Mouse (Mus musculus) neural tube, embryonic 12.5 days (tissue): Measurements from ENCODE around the gene Klrd1. TPM values are rescaled to one million over a fixed set of nuclear protein-coding genes. Genes with fewer than 3 reads are reported as not detected.

ENCODE experiments used
- ATAC-seq: fragments of 200-750 bp; cut with Nextera tagmentation; 2 replicates; pipeline ENCODE4 v1.8.0; 2017; ENCODE audit warnings: low read depth, mild to moderate bottlenecking, moderate TSS enrichment, moderate library complexity; ENCODE audit not compliant: low FRiP score
- H3K27ac ChIP-seq: fragments of 300-500 bp; sonication (generic); 2 replicates; pipeline ENCODE4 v1.5.1; 2016
- H3K27me3 ChIP-seq: fragments of 300-500 bp; sonication (generic); replicated peaks from 2 replicates; pipeline ENCODE4 v1.6.1; 2016; ENCODE audit warnings: mild to moderate bottlenecking
- H3K36me3 ChIP-seq: fragments of 300-500 bp; sonication (generic); 2 replicates; pipeline ENCODE4 v1.6.1; 2016; ENCODE audit warnings: mild to moderate bottlenecking
- H3K4me1 ChIP-seq: fragments of 300-500 bp; sonication (generic); 2 replicates; pipeline ENCODE4 v1.6.1; 2016
- H3K4me2 ChIP-seq: fragments of 300-500 bp; sonication (generic); replicated peaks from 2 replicates; pipeline ENCODE4 v1.6.1; 2016; ENCODE audit warnings: mild to moderate bottlenecking
- H3K4me3 ChIP-seq: fragments of 300-500 bp; sonication (generic); 2 replicates; pipeline ENCODE4 v1.5.1; 2016
- H3K9ac ChIP-seq: fragments of 300-500 bp; sonication (generic); 2 replicates; pipeline ENCODE4 v1.6.1; 2016; ENCODE audit warnings: mild to moderate bottlenecking
- H3K9me3 ChIP-seq: fragments of 300-500 bp; sonication (generic); 2 replicates; pipeline ENCODE4 v1.6.1; 2016; ENCODE audit warnings: mild to moderate bottlenecking
- WGBS: fragments of 180-500 bp; shearing (Covaris S2); methylation state at CpG from one replicate; pipeline ENCODE4 v1.1.7; 2016; 5-methylcytosine and 5-hydroxymethylcytosine counted together
- polyA plus RNA-seq: library from polyadenylated mRNA; unstranded; fragments of >200 nt; fragmentation: Nextera tagmentation; extraction: Ambion mirVana; gene quantifications from 2 replicates; pipeline ENCODE4 v1.2.1, GENCODE M21; 2016

Gene Klrd1
- not detected in 2 replicates for polyA plus RNA-seq

DNA sequence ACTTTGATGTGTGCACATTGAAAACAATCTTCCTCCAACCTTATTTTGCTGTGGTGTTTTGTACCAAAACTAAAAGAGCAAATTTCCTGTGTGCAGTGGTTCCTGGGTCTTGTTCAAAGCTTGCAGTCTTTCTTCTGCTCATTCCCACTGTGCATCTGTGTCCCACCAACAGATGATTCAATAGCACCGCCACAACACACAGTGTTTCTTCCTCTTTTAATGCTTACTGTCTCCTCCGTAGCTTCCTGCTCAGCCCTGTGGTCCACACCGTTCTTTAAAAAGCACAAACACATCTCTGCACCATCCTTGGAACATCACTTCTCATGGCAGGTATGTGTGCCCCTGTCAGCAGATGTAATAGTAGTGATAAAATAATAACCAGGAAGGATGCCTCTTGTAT, at the start of gene Klrd1:
Gene Klrd1, plus strand, starts transcription at position 275 of the 400 bp plus-strand sequence.
- Histone ChIP-seq H3K4me3 (no peak within 1 kb of the TSS), H3K36me3 (no peaks in the 10 kb centered on the region), H3K9me3 (no peaks in the 10 kb centered on the region), H3K27ac (no peak within 1 kb of the TSS), H3K27me3 (no peaks in the 10 kb centered on the region), H3K9ac (no peak within 1 kb of the TSS), H3K4me1 (no peaks in the 10 kb centered on the region), H3K4me2 (no peak within 1 kb of the TSS)
- ATAC-seq: no peak
- WGBS: 73% methylated on average over 3 of the region's 3 CpGs

DNA sequence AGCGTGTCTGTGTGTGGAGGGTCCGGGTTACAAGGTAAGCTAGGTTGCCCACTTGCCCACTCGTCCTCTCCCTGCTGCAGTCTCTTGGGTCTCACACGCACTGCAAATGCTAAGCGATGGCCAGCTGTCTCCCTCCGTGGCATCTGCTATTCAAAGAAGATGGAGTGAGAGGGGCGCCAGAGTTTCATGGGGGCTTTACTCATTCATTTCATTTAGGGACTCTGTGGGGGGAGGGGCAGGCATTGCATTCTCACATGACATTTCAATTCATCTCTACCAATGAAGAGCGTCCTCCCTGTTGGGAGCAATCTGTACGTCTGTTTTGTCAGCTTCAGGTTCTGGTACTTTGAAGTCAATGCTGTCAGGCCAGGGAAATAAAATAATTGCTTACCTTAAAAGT, 49.7 kb upstream of the Klrd1 start:
- H3K27me3 ChIP-seq: no peaks in the 10 kb centered on the region
- H3K4me1 ChIP-seq: peaks cover 6% of the 10 kb centered on the region; the same call in 1 of the 2 replicates
- no peak overlapping the region for H3K4me2 ChIP-seq
- H3K9me3 ChIP-seq: no peaks in the 10 kb centered on the region
- H3K4me3 ChIP-seq: no peak overlapping the region
- ATAC-seq: no peak
- 42% methylated on average over 9 of the region's 9 CpGs for WGBS
- peaks cover 41% of the 10 kb centered on the region for H3K36me3 ChIP-seq
- H3K27ac ChIP-seq: no peak overlapping the region
- H3K9ac ChIP-seq: no peak overlapping the region

DNA sequence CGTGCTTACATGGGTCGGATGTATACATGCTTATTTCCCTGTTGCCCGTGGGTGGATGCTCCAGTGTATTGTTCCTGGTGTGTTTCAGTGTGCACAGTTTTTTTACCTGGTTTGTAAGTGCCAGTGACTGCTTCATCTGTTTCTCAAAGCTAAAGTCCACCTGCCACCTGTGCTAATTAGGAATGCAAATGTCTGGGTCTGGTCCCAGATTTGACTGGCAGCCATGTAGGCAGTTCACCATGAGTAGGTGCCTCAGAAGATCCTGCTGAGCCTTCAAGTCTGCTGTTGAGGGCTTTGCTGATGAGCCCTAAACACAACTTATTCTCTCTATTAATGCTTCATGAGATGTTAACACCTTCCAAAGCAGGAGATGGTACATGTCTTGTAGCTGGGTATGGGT, 49.0 kb upstream of the Klrd1 start:
- 97% methylated on average over 3 of the region's 3 CpGs for WGBS
- peaks cover 41% of the 10 kb centered on the region for H3K36me3 ChIP-seq
- no peak overlapping the region for H3K4me3 ChIP-seq

DNA sequence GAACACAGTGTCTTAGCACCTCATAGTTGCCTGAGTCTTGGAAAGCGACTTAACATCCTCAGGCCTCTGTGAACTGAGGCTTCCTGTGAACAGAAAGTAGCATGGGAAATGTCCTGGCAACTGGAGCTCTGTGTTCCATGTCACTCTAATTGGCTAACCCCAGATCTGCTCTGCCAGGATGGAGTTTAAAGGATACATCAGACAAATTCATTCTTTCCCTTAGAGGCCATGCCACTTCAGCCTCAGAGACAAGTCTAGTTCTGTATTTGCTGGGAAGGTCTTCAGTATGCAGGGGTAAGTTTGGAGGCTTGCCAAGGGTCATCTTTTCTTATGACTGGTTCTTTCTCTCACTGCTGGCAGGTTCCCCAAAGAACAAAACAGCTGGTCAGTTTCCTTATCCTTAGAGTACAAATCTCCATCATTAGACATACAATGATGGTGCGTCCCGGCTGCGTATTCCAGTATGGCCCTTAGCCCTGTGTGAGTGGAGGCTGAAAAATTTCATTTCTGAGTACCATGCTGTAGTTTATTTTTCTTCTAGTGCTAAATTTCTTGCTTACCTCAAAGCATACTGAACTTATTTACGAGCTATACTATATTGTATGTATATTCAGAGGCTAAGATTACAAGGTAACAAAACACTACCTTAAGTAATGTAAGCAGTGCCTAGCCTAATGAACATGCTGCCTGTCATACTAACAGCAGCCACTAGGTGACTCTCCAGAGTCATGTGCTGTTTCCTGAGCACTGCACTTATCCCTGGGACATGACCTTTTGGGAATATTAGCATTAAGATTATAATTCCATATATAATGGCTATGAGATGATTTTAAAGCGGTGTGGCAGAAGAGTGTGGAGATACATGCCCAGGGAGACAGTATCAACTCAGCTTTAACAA, 47.6 kb upstream of the Klrd1 start:
- no peaks in the 10 kb centered on the region for H3K27me3 ChIP-seq
- H3K4me3 ChIP-seq: no peak overlapping the region
- no peaks in the 10 kb centered on the region for H3K9me3 ChIP-seq
- no peak overlapping the region for H3K9ac ChIP-seq
- 60% methylated on average over 6 of the region's 6 CpGs for WGBS
- no peak overlapping the region for H3K27ac ChIP-seq
- ATAC-seq: peak; percentile 84
- no peak overlapping the region for H3K4me2 ChIP-seq
- H3K36me3 ChIP-seq: peaks cover 31% of the 10 kb centered on the region
- peaks cover 6% of the 10 kb centered on the region; the same call in 1 of the 2 replicates for H3K4me1 ChIP-seq

More for the DNA sequence above, 49.0 kb upstream of the Klrd1 start:
- Histone ChIP-seq H3K4me1 (peaks cover 6% of the 10 kb centered on the region; the same call in 1 of the 2 replicates), H3K9me3 (no peaks in the 10 kb centered on the region), H3K9ac (no peak overlapping the region), H3K4me2 (no peak overlapping the region), H3K27me3 (no peaks in the 10 kb centered on the region), H3K27ac (no peak overlapping the region)
- no peak for ATAC-seq

DNA sequence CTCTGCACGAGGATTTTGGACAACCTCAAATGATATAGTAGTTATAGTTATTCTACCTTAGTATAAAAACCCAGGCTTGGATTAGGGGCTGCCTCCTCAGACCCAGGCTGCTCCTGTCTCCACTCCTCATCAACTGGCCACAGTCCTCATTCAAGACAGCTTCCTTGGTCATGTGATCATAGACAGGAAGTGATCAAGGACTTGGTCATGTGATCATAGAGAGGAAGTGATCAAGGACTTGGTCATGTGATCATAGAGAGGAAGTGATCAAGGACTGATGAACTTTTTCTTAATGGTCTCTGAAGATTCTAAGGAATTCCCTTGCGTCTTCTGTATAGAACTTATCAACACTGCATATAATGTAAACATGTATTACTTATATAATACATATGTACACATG, 44.3 kb upstream of the Klrd1 start:
- 82% methylated on average over 2 of the region's 2 CpGs for WGBS
- H3K36me3 ChIP-seq: no peaks in the 10 kb centered on the region
- no peak for ATAC-seq

DNA sequence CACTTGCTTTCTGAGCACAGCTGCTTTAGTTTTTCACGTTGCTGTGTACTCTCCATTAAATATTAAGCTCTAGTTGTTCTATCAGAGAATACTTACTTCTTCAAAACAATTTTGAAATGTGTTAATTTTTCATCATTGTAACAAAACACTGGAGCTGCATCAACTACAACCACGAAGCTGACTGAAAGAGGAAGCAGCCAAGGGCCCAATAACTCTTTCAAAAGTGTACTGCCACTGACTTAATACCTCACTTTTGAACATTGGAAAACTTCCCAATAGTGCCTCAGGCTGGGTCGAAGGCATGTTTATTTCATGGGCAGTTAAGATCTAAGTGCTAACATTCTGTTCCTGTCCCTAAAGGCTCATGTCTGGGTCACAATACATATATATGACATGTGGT, 43.6 kb upstream of the Klrd1 start:
- no peak for ATAC-seq
- Histone ChIP-seq H3K36me3 (no peaks in the 10 kb centered on the region), H3K27ac (no peak overlapping the region), H3K4me1 (no peaks in the 10 kb centered on the region), H3K4me3 (no peak overlapping the region), H3K4me2 (no peak overlapping the region), H3K27me3 (no peaks in the 10 kb centered on the region), H3K9me3 (no peaks in the 10 kb centered on the region), H3K9ac (no peak overlapping the region)
- 83% methylated on average over 3 of the region's 3 CpGs for WGBS

More for the DNA sequence above, 44.3 kb upstream of the Klrd1 start:
- no peaks in the 10 kb centered on the region for H3K9me3 ChIP-seq
- H3K27me3 ChIP-seq: no peaks in the 10 kb centered on the region
- H3K4me3 ChIP-seq: no peak overlapping the region
- no peak overlapping the region for H3K4me2 ChIP-seq
- no peak overlapping the region for H3K27ac ChIP-seq
- H3K4me1 ChIP-seq: no peaks in the 10 kb centered on the region
- H3K9ac ChIP-seq: no peak overlapping the region

DNA sequence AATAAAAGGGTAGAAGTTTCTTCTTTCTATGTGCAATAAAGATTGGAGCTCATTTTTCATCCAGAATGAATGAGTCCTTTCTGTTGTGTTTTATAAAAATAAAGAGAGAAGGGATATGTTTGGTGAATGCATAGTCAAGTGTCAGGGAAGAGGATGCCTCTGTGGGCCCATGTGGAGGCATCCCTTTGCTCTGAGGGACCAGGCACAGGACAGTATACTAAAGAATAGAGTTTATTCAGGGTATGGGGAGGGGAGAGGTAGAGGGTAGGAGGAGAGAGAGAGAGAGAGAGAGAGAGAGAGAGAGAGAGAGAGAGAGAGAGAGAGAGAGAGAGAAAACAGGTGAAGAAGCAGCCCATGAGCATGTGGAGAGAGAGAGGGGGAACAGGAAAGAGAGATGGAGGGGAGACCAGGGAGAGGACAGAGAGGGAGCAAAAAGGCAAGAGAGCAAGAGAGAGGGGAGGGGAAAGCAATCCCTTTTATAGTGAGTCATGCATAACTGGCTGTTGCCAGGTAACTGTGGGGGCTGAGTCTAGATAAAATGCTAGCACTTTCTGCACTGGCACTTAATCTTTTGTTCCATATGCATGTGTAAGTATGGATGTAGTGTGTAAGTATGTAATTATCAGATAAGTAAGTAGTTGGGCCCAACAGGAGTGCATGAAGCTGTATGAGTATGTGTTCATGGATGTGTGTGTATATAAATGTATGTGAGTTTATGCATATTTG, 34.1 kb upstream of the Klrd1 start:
- Histone ChIP-seq H3K27me3 (no peaks in the 10 kb centered on the region), H3K27ac (no peak overlapping the region), H3K36me3 (no peaks in the 10 kb centered on the region), H3K9ac (no peak overlapping the region), H3K4me3 (no peak overlapping the region), H3K4me2 (no peak overlapping the region), H3K9me3 (no peaks in the 10 kb centered on the region), H3K4me1 (no peaks in the 10 kb centered on the region)
- ATAC-seq: peak; percentile 66

DNA sequence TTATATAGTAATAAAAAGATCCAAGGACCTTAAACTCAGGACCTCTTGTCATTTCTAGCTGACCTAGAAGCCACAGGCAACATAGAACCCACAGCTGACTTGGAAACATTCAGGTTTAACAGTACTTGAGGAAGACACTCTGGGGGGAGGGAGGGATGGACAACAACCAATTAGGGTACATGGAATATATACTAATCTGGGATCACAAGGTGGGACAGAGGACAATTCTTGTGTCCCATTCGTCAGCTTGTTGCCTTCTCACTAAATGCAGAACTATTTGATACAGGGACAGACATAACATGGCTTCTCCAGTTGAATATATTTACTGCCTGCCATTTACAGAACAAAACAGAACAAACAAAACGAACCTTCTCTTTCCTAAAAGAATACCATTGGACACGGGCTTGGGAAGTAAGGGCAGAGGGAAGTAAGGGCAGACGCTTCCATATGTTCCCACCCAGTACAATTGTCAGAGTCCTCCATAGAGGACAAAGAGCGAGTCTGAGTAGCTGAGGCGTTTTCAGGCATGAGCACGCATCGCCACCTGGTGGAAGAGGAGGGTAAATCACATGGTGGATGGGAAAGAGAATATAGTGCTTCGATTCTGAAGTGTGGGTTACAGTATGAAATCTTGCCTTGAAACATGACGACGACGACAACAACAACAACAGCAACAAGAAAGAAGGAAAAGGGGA, 32.5 kb upstream of the Klrd1 start:
- H3K27ac ChIP-seq: no peak overlapping the region

DNA sequence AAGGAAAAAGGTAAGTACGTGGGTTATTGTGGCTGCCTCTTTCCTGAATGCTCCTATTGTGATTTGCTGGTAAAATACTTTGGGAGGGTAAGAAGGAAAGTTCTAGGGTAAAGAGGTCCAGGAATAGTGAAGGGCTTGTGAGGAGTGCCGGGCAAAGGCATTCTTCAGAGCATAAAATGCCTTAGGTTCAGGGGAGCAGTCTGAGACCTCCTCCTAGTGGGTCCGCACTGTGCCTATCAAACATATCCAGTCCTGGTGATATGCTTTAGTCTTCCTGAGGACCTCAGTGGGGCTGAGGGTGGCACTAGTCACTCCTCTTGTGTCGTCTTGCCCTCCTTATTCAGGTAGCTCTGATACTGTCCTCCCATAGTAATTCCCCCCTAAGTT, 31.9 kb upstream of the Klrd1 start:
- Histone ChIP-seq H3K9me3 (no peaks in the 10 kb centered on the region), H3K4me1 (no peaks in the 10 kb centered on the region), H3K4me3 (no peak overlapping the region), H3K27me3 (no peaks in the 10 kb centered on the region), H3K9ac (no peak overlapping the region), H3K4me2 (no peak overlapping the region), H3K27ac (no peak overlapping the region), H3K36me3 (no peaks in the 10 kb centered on the region)
- WGBS: 59% methylated on average over 4 of the region's 4 CpGs
- 0 out of 2 replicates have a peak, but pooled peaks have one; percentile 26 for ATAC-seq

More for the DNA sequence above, 32.5 kb upstream of the Klrd1 start:
- no peak overlapping the region for H3K4me2 ChIP-seq
- 17% methylated on average over 12 of the region's 12 CpGs for WGBS
- H3K9me3 ChIP-seq: no peaks in the 10 kb centered on the region
- no peaks in the 10 kb centered on the region for H3K27me3 ChIP-seq
- ATAC-seq: peak; percentile 82
- H3K36me3 ChIP-seq: no peaks in the 10 kb centered on the region
- H3K4me3 ChIP-seq: no peak overlapping the region
- no peaks in the 10 kb centered on the region for H3K4me1 ChIP-seq
- no peak overlapping the region for H3K9ac ChIP-seq

DNA sequence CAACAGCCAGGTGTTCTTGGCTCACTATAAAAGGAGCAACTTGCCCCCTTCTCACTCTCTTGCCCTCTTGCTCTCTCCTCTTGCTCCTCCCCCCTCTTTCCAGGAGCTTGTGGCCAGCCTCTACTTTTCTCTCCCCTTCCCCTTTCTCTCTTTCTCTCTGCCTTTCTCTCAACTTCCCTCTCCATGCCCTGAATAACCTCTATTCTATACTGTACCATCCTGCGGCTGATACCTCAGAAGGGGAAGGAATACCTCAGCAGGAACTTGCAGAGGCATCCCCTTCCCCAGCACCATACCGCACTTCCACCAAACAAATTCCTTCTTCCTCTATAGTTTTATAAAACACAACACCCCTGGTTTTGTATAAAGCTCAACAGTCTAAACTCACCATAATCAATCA, 26.3 kb upstream of the Klrd1 start:
- Histone ChIP-seq H3K9me3 (no peaks in the 10 kb centered on the region), H3K9ac (no peak overlapping the region), H3K36me3 (no peaks in the 10 kb centered on the region), H3K27me3 (no peaks in the 10 kb centered on the region), H3K4me2 (no peak overlapping the region), H3K27ac (no peak overlapping the region), H3K4me1 (no peaks in the 10 kb centered on the region), H3K4me3 (no peak overlapping the region)
- ATAC-seq: no peak
- WGBS: 85% methylated on average over 2 of the region's 2 CpGs

DNA sequence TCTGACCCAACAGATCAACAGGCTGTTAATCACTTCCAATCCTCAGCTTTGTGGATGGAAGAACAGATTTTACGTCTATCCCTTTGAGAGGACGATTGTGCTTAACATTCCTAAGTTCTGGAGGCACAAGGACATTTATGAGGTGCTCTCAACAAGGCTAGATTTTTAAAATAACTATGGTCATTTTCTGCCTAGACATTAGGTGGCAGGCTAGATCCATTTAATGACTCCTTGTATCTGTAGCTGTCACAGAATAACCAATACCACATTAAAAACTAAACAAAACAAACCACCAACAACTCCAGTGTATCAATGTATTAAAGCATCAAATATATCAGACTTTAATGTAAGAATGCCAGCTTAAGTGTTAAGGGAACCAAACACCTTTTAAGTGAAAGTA, 16.3 kb upstream of the Klrd1 start:
- no peak for ATAC-seq
- no peak overlapping the region for H3K4me2 ChIP-seq
- no peak overlapping the region for H3K9ac ChIP-seq
- no peaks in the 10 kb centered on the region for H3K27me3 ChIP-seq
- no peak overlapping the region for H3K27ac ChIP-seq
- no peak overlapping the region for H3K4me3 ChIP-seq
- H3K36me3 ChIP-seq: no peaks in the 10 kb centered on the region
- no peaks in the 10 kb centered on the region for H3K9me3 ChIP-seq
- H3K4me1 ChIP-seq: no peaks in the 10 kb centered on the region
- 41% methylated on average over 2 of the region's 2 CpGs for WGBS

DNA sequence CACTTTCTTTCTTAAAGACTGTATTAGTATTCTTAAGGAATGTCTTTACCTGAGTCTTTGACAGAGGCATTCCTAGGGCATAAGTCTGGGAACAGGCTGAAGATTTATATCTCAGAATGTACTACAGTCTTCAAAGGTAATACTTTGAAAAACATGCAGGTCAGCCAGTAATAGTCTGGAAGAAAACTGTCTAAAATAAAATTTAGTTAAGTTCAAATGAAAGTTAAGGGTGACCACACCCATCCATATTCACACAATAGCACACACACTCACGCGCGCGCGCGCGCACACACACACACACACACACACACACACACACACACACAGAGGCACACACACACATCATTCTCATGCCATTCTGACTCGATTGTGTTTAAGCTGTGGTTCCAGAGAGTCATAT, 14.0 kb upstream of the Klrd1 start, which contains the start of gene Klre1:
Gene Klre1, plus strand, starts transcription at position 301 of the 400 bp plus-strand sequence.
- no peaks in the 10 kb centered on the region for H3K9me3 ChIP-seq
- no peaks in the 10 kb centered on the region for H3K4me1 ChIP-seq
- H3K4me2 ChIP-seq: no peak within 1 kb of the TSS
- no peaks in the 10 kb centered on the region for H3K27me3 ChIP-seq
- H3K9ac ChIP-seq: no peak within 1 kb of the TSS
- no peak within 1 kb of the TSS for H3K27ac ChIP-seq
- H3K36me3 ChIP-seq: no peaks in the 10 kb centered on the region
- no peak within 1 kb of the TSS for H3K4me3 ChIP-seq
- WGBS: 97% methylated on average over 8 of the region's 8 CpGs
- ATAC-seq: no peak
